Mouse (Mus musculus): ENCODE data around the gene Gtpbp2. TPM values are rescaled to one million over a fixed set of nuclear protein-coding genes. Genes with fewer than 3 reads are reported as not detected.
A peak's percentile ranks its signal among the peaks of the same experiment; 100 is the strongest.

The Gtpbp2 gene
- polyA plus RNA-seq, 1 experiment from 2014 or later = 30.1 TPM

GRCm38 (mm10) chr17:46165460-46165859, 4.6 kb downstream of the Gtpbp2 start:
- WGBS = 91% methylated on average over 12 of the region's 12 CpGs
- ATAC-seq (ENCODE audit: insufficient number of reproducible peaks, low FRiP score, low TSS enrichment, low read depth) (no peak), DNase-seq (ENCODE audit: low spot score) (no peak)
- H3K4me1 ChIP-seq (ENCODE audit: control insufficient read depth, insufficient read depth, low read length) = no peaks in the 10 kb centered on the region; the same call in 1 of the 2 replicates
- no peak overlapping the region for H3K27ac ChIP-seq (replicated peaks; ENCODE audit: low read depth, low read length)
- no peaks in the 10 kb centered on the region for H3K27me3 ChIP-seq (ENCODE audit: control insufficient read depth, insufficient read depth, low read length)
- no peaks in the 10 kb centered on the region for H3K9me3 ChIP-seq (ENCODE audit: control insufficient read depth, low read length)
- no peak overlapping the region for H3K9ac ChIP-seq (ENCODE audit: low read length)
- H3K36me3 ChIP-seq (ENCODE audit: control insufficient read depth, insufficient read depth, low read length) = peaks cover 40% of the 10 kb centered on the region
- no peak overlapping the region for H3K4me2 ChIP-seq (ENCODE audit: low read depth, severe bottlenecking)
- H3K4me3 ChIP-seq (ENCODE audit: low read depth, low read length) = no peak overlapping the region

GRCm38 (mm10) chr17:46166270-46166669, 5.4 kb downstream of the Gtpbp2 start:
- Histone ChIP-seq H3K9ac (ENCODE audit: low read length) (no peak overlapping the region), H3K4me3 (ENCODE audit: low read depth, low read length) (no peak overlapping the region), H3K9me3 (ENCODE audit: control insufficient read depth, low read length) (no peaks in the 10 kb centered on the region), H3K4me1 (ENCODE audit: control insufficient read depth, insufficient read depth, low read length) (no peaks in the 10 kb centered on the region; the same call in 1 of the 2 replicates), H3K27ac (replicated peaks; ENCODE audit: low read depth, low read length) (no peak overlapping the region), H3K36me3 (ENCODE audit: control insufficient read depth, insufficient read depth, low read length) (peaks cover 40% of the 10 kb centered on the region), H3K4me2 (ENCODE audit: low read depth, severe bottlenecking) (no peak overlapping the region), H3K27me3 (ENCODE audit: control insufficient read depth, insufficient read depth, low read length) (no peaks in the 10 kb centered on the region)
- 91% methylated on average over 5 of the region's 5 CpGs for WGBS
- DNase-seq (ENCODE audit: low spot score) (no peak), ATAC-seq (ENCODE audit: insufficient number of reproducible peaks, low FRiP score, low TSS enrichment, low read depth) (no peak)

- 89% methylated on average over 11 of the region's 11 CpGs for WGBS
- Histone ChIP-seq H3K36me3 (ENCODE audit: control insufficient read depth, insufficient read depth, low read length) (peaks cover 40% of the 10 kb centered on the region), H3K9me3 (ENCODE audit: control insufficient read depth, low read length) (no peaks in the 10 kb centered on the region), H3K4me1 (ENCODE audit: control insufficient read depth, insufficient read depth, low read length) (no peaks in the 10 kb centered on the region; the same call in 1 of the 2 replicates), H3K27ac (replicated peaks; ENCODE audit: low read depth, low read length) (no peak overlapping the region), H3K9ac (ENCODE audit: low read length) (no peak overlapping the region), H3K27me3 (ENCODE audit: control insufficient read depth, insufficient read depth, low read length) (no peaks in the 10 kb centered on the region), H3K4me3 (ENCODE audit: low read depth, low read length) (no peak overlapping the region), H3K4me2 (ENCODE audit: low read depth, severe bottlenecking) (no peak overlapping the region)
- ATAC-seq (ENCODE audit: insufficient number of reproducible peaks, low FRiP score, low TSS enrichment, low read depth) (no peak), DNase-seq (ENCODE audit: low spot score) (no peak)
These were observed 6.2 kb downstream of the Gtpbp2 start for GRCm38 (mm10) chr17:46167014-46167413.

GRCm38 (mm10) chr17:46168318-46168717, 7.5 kb downstream of the Gtpbp2 start:
- DNase-seq (ENCODE audit: low spot score) (no peak), ATAC-seq (ENCODE audit: insufficient number of reproducible peaks, low FRiP score, low TSS enrichment, low read depth) (no peak)
- Histone ChIP-seq H3K4me2 (ENCODE audit: low read depth, severe bottlenecking) (no peak overlapping the region), H3K4me1 (ENCODE audit: control insufficient read depth, insufficient read depth, low read length) (no peaks in the 10 kb centered on the region), H3K9me3 (ENCODE audit: control insufficient read depth, low read length) (no peaks in the 10 kb centered on the region), H3K36me3 (ENCODE audit: control insufficient read depth, insufficient read depth, low read length) (peaks cover 40% of the 10 kb centered on the region), H3K9ac (ENCODE audit: low read length) (no peak overlapping the region), H3K27me3 (ENCODE audit: control insufficient read depth, insufficient read depth, low read length) (no peaks in the 10 kb centered on the region), H3K27ac (replicated peaks; ENCODE audit: low read depth, low read length) (no peak overlapping the region), H3K4me3 (ENCODE audit: low read depth, low read length) (no peak overlapping the region)
- 52% methylated on average over 5 of the region's 5 CpGs for WGBS

GRCm38 (mm10) chr17:46168768-46169167, 7.9 kb downstream of the Gtpbp2 start:
- Histone ChIP-seq H3K27me3 (ENCODE audit: control insufficient read depth, insufficient read depth, low read length) (no peaks in the 10 kb centered on the region), H3K36me3 (ENCODE audit: control insufficient read depth, insufficient read depth, low read length) (peaks cover 40% of the 10 kb centered on the region), H3K9me3 (ENCODE audit: control insufficient read depth, low read length) (no peaks in the 10 kb centered on the region), H3K4me1 (ENCODE audit: control insufficient read depth, insufficient read depth, low read length) (no peaks in the 10 kb centered on the region), H3K4me2 (ENCODE audit: low read depth, severe bottlenecking) (no peak overlapping the region), H3K9ac (ENCODE audit: low read length) (no peak overlapping the region), H3K27ac (replicated peaks; ENCODE audit: low read depth, low read length) (no peak overlapping the region), H3K4me3 (ENCODE audit: low read depth, low read length) (no peak overlapping the region)
- ATAC-seq (ENCODE audit: insufficient number of reproducible peaks, low FRiP score, low TSS enrichment, low read depth) = no peak
- 93% methylated on average over 5 of the region's 5 CpGs for WGBS
- DNase-seq (ENCODE audit: low spot score) = no peak

GRCm38 (mm10) chr17:46170538-46170937, 9.7 kb downstream of the Gtpbp2 start:
- DNase-seq (ENCODE audit: low spot score) (no peak), ATAC-seq (ENCODE audit: insufficient number of reproducible peaks, low FRiP score, low TSS enrichment, low read depth) (no peak)
- Histone ChIP-seq H3K27me3 (ENCODE audit: control insufficient read depth, insufficient read depth, low read length) (no peaks in the 10 kb centered on the region), H3K4me2 (ENCODE audit: low read depth, severe bottlenecking) (no peak overlapping the region), H3K9ac (ENCODE audit: low read length) (no peak overlapping the region), H3K4me3 (ENCODE audit: low read depth, low read length) (no peak overlapping the region), H3K27ac (replicated peaks; ENCODE audit: low read depth, low read length) (no peak overlapping the region), H3K4me1 (ENCODE audit: control insufficient read depth, insufficient read depth, low read length) (no peaks in the 10 kb centered on the region), H3K9me3 (ENCODE audit: control insufficient read depth, low read length) (no peaks in the 10 kb centered on the region), H3K36me3 (ENCODE audit: control insufficient read depth, insufficient read depth, low read length) (peaks cover 31% of the 10 kb centered on the region)
- WGBS = 73% methylated on average over 3 of the region's 3 CpGs

- Histone ChIP-seq H3K4me1 (ENCODE audit: control insufficient read depth, insufficient read depth, low read length) (no peaks in the 10 kb centered on the region), H3K36me3 (ENCODE audit: control insufficient read depth, insufficient read depth, low read length) (peaks cover 23% of the 10 kb centered on the region; the same call in 1 of the 2 replicates), H3K9me3 (ENCODE audit: control insufficient read depth, low read length) (no peaks in the 10 kb centered on the region), H3K9ac (ENCODE audit: low read length) (no peak overlapping the region), H3K27me3 (ENCODE audit: control insufficient read depth, insufficient read depth, low read length) (no peaks in the 10 kb centered on the region), H3K27ac (replicated peaks; ENCODE audit: low read depth, low read length) (no peak overlapping the region), H3K4me2 (ENCODE audit: low read depth, severe bottlenecking) (no peak overlapping the region), H3K4me3 (ENCODE audit: low read depth, low read length) (no peak overlapping the region)
- ATAC-seq (ENCODE audit: insufficient number of reproducible peaks, low FRiP score, low TSS enrichment, low read depth) (no peak), DNase-seq (ENCODE audit: low spot score) (no peak)
- 90% methylated on average over 4 of the region's 4 CpGs for WGBS
These were observed 21.4 kb downstream of the Gtpbp2 start for GRCm38 (mm10) chr17:46182273-46182672.

GRCm38 (mm10) chr17:46188829-46189228, 28.0 kb downstream of the Gtpbp2 start:
- no peak overlapping the region for H3K9ac ChIP-seq (ENCODE audit: low read length)
- no peaks in the 10 kb centered on the region for H3K4me1 ChIP-seq (ENCODE audit: control insufficient read depth, insufficient read depth, low read length)
- DNase-seq (ENCODE audit: low spot score) (no peak), ATAC-seq (ENCODE audit: insufficient number of reproducible peaks, low FRiP score, low TSS enrichment, low read depth) (no peak)
- H3K36me3 ChIP-seq (ENCODE audit: control insufficient read depth, insufficient read depth, low read length) = peaks cover 15% of the 10 kb centered on the region; the same call in 1 of the 2 replicates
- 94% methylated on average over 2 of the region's 2 CpGs for WGBS
- no peaks in the 10 kb centered on the region for H3K9me3 ChIP-seq (ENCODE audit: control insufficient read depth, low read length)
- no peak overlapping the region for H3K4me2 ChIP-seq (ENCODE audit: low read depth, severe bottlenecking)
- H3K4me3 ChIP-seq (ENCODE audit: low read depth, low read length) = no peak overlapping the region
- H3K27ac ChIP-seq (replicated peaks; ENCODE audit: low read depth, low read length) = no peak overlapping the region
- H3K27me3 ChIP-seq (ENCODE audit: control insufficient read depth, insufficient read depth, low read length) = no peaks in the 10 kb centered on the region

GRCm38 (mm10) chr17:46201151-46201550, 40.3 kb downstream of the Gtpbp2 start:
- Histone ChIP-seq H3K9me3 (ENCODE audit: control insufficient read depth, low read length) (no peaks in the 10 kb centered on the region), H3K4me3 (ENCODE audit: low read depth, low read length) (no peak overlapping the region), H3K4me2 (ENCODE audit: low read depth, severe bottlenecking) (peak overlapping the region; percentile 71; the same call in 1 of the 2 replicates), H3K9ac (ENCODE audit: low read length) (no peak overlapping the region), H3K36me3 (ENCODE audit: control insufficient read depth, insufficient read depth, low read length) (peaks cover 6% of the 10 kb centered on the region; the same call in 1 of the 2 replicates), H3K4me1 (ENCODE audit: control insufficient read depth, insufficient read depth, low read length) (peaks cover 12% of the 10 kb centered on the region), H3K27me3 (ENCODE audit: control insufficient read depth, insufficient read depth, low read length) (no peaks in the 10 kb centered on the region), H3K27ac (replicated peaks; ENCODE audit: low read depth, low read length) (no peak overlapping the region)
- ATAC-seq (ENCODE audit: insufficient number of reproducible peaks, low FRiP score, low TSS enrichment, low read depth) (no peak), DNase-seq (ENCODE audit: low spot score) (no peak)
- 83% methylated on average over 6 of the region's 6 CpGs for WGBS

All from limb, embryonic 11.5 days (tissue).